Mouse (Mus musculus): ENCODE data around the gene Socs2.

- TF ChIP-seq POLR2A (IDR thresholded peaks at IDR 0.05; ENCODE audit: borderline replicate concordance, extremely low read depth, insufficient read depth, insufficient read length, poor library complexity, severe bottlenecking) (no peak), CTCF (IDR thresholded peaks at IDR 0.05; ENCODE audit: borderline replicate concordance, extremely low read depth, insufficient read depth, insufficient read length) (no peak)
Observed at GRCm38 (mm10) chr10:95340676-95341075, 76.3 kb downstream of the Socs2 start.
